Mouse (Mus musculus) limb, embryonic 13.5 days (tissue): ENCODE measurements around the gene Ubl7. TPM values are rescaled to one million over a fixed set of nuclear protein-coding genes. Genes with fewer than 3 reads are reported as not detected.

Experiments
- ATAC-seq: fragments of 200-750 bp; cut with Nextera tagmentation; 2 replicates; pipeline ENCODE4 v1.8.0; 2017; ENCODE audit warnings: low read depth, moderate number of reproducible peaks, moderate TSS enrichment; ENCODE audit not compliant: low FRiP score
- H3K27ac ChIP-seq: fragments of 300-500 bp; sonication (generic); 2 replicates; pipeline ENCODE4 v1.5.1; 2015; ENCODE audit warnings: inconsistent platforms, mild to moderate bottlenecking, moderate library complexity
- H3K27me3 ChIP-seq: fragments of 300-500 bp; sonication (generic); 2 replicates; pipeline ENCODE4 v1.6.1; 2015; ENCODE audit warnings: mild to moderate bottlenecking, inconsistent platforms
- H3K36me3 ChIP-seq: fragments of 300-500 bp; sonication (generic); 2 replicates; pipeline ENCODE4 v1.6.1; 2015; ENCODE audit warnings: inconsistent platforms, mild to moderate bottlenecking, moderate library complexity
- H3K4me1 ChIP-seq: fragments of 300-500 bp; sonication (generic); 2 replicates; pipeline ENCODE4 v1.6.1; 2015; ENCODE audit warnings: inconsistent platforms
- H3K4me2 ChIP-seq: fragments of 300-500 bp; sonication (generic); replicated peaks from 2 replicates; pipeline ENCODE4 v1.6.1; 2015; ENCODE audit warnings: inconsistent platforms, mild to moderate bottlenecking, moderate library complexity
- H3K4me3 ChIP-seq: fragments of 300-500 bp; sonication (generic); 2 replicates; pipeline ENCODE4 v1.5.1; 2015; ENCODE audit warnings: moderate library complexity, mild to moderate bottlenecking, inconsistent platforms
- H3K9ac ChIP-seq: fragments of 300-500 bp; sonication (generic); 2 replicates; pipeline ENCODE4 v1.6.1; 2015; ENCODE audit warnings: mild to moderate bottlenecking, inconsistent platforms
- H3K9me3 ChIP-seq: fragments of 300-500 bp; sonication (generic); 2 replicates; pipeline ENCODE4 v1.6.1; 2016; ENCODE audit warnings: inconsistent platforms
- WGBS: fragments of 180-500 bp; shearing (Covaris S2); methylation state at CpG from one replicate; pipeline ENCODE4 v1.1.7; 2015; 5-methylcytosine and 5-hydroxymethylcytosine counted together
- polyA plus RNA-seq: library from polyadenylated mRNA; unstranded; fragments of >200 nt; fragmentation: Nextera tagmentation; extraction: Ambion mirVana; gene quantifications from 2 replicates; pipeline ENCODE4 v1.2.1, GENCODE M21; 2015

Gene Ubl7
- polyA plus RNA-seq, 1 experiment from 2014 or later, result 119 TPM

GRCm38 (mm10) chr9:57940861-57941638, 30.3 kb downstream of the Ubl7 start:
- WGBS, result 7% methylated on average over 28 of the region's 28 CpGs

DNA sequence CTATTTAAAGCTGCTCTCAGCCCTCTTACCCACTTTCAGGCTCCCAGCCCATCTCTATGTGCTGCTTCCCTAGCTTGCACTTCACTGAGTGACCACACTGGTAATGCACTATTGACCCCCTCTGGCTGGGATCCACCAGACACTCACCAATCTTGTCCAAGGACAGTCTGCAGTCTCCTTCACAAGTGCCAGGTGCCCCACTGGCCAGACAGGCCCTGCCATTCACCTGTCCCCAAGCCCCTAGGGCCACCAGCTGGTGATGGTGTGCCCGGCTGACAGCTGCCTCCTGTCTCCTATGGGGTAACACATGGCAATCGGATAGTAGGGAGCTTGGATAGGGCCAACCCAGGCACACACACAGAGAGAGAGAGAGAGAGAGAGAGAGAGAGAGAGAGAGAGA, 31.3 kb downstream of the Ubl7 start:
- Histone ChIP-seq H3K27me3 (peaks cover 70% of the 10 kb centered on the region), H3K4me2 (no peak overlapping the region)

More at GRCm38 (mm10) chr9:57940861-57941638, 30.3 kb downstream of the Ubl7 start:
- Histone ChIP-seq H3K27me3 (peaks cover 66% of the 10 kb centered on the region), H3K36me3 (no peaks in the 10 kb centered on the region), H3K9me3 (no peaks in the 10 kb centered on the region), H3K4me3 (peak overlapping the region; percentile 76), H3K4me1 (peaks cover 19% of the 10 kb centered on the region), H3K27ac (no peak overlapping the region), H3K9ac (peak overlapping the region; percentile 74), H3K4me2 (peak overlapping the region; percentile 98)
- no peak for ATAC-seq

GRCm38 (mm10) chr9:57943067-57943466, 32.3 kb downstream of the Ubl7 start:
- no peak overlapping the region for H3K9ac ChIP-seq
- no peak overlapping the region for H3K27ac ChIP-seq
- 17% methylated on average over 2 of the region's 2 CpGs for WGBS
- no peak for ATAC-seq
- H3K4me2 ChIP-seq, result no peak overlapping the region
- H3K27me3 ChIP-seq, result peaks cover 66% of the 10 kb centered on the region
- H3K36me3 ChIP-seq, result no peaks in the 10 kb centered on the region
- H3K9me3 ChIP-seq, result no peaks in the 10 kb centered on the region
- no peak overlapping the region for H3K4me3 ChIP-seq
- H3K4me1 ChIP-seq, result peaks cover 19% of the 10 kb centered on the region

More for the DNA sequence above, 31.3 kb downstream of the Ubl7 start:
- no peak for ATAC-seq
- Histone ChIP-seq H3K9me3 (no peaks in the 10 kb centered on the region), H3K27ac (no peak overlapping the region), H3K9ac (no peak overlapping the region), H3K4me1 (peaks cover 19% of the 10 kb centered on the region), H3K36me3 (no peaks in the 10 kb centered on the region), H3K4me3 (no peak overlapping the region)
- WGBS, result 57% methylated on average over 2 of the region's 2 CpGs

DNA sequence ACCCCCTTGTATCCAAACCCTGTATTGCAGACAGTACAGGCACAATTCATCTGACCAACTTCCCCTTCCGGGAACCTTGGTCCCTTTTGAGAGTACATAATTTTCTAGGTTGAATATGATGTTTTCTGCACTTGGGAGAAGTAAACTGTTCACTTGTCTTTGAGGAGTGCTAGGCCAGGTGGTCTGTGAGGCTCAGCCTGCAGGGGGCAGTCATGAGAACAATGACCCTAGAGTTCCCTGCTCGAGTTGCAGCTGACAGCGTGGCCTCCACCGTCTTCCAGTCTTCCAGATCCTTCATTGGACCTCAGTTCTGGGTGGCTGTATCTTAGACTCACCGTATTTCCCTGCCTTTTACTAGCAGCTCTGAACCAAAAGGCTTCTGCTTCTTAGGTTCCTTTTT, 33.8 kb downstream of the Ubl7 start:
- WGBS, result 25% methylated on average over 5 of the region's 5 CpGs
- H3K27me3 ChIP-seq, result peaks cover 51% of the 10 kb centered on the region
- no peak overlapping the region for H3K27ac ChIP-seq
- no peak for ATAC-seq
- no peak overlapping the region for H3K4me2 ChIP-seq
- no peak overlapping the region for H3K4me3 ChIP-seq
- peaks cover 16% of the 10 kb centered on the region for H3K4me1 ChIP-seq
- no peaks in the 10 kb centered on the region for H3K36me3 ChIP-seq
- H3K9me3 ChIP-seq, result no peaks in the 10 kb centered on the region
- H3K9ac ChIP-seq, result no peak overlapping the region

- H3K36me3 ChIP-seq, result no peaks in the 10 kb centered on the region
- no peaks in the 10 kb centered on the region for H3K9me3 ChIP-seq
- ATAC-seq, result no peak
- H3K27me3 ChIP-seq, result peaks cover 38% of the 10 kb centered on the region
- H3K27ac ChIP-seq, result no peak overlapping the region
- H3K9ac ChIP-seq, result 0 out of 2 replicates have a peak overlapping the region, but pooled peaks have one; percentile 14
- peaks cover 20% of the 10 kb centered on the region for H3K4me1 ChIP-seq
- no peak overlapping the region for H3K4me2 ChIP-seq
- 69% methylated on average over 8 of the region's 8 CpGs for WGBS
- no peak overlapping the region for H3K4me3 ChIP-seq
Measured at GRCm38 (mm10) chr9:57945771-57946616, 35.2 kb downstream of the Ubl7 start.

DNA sequence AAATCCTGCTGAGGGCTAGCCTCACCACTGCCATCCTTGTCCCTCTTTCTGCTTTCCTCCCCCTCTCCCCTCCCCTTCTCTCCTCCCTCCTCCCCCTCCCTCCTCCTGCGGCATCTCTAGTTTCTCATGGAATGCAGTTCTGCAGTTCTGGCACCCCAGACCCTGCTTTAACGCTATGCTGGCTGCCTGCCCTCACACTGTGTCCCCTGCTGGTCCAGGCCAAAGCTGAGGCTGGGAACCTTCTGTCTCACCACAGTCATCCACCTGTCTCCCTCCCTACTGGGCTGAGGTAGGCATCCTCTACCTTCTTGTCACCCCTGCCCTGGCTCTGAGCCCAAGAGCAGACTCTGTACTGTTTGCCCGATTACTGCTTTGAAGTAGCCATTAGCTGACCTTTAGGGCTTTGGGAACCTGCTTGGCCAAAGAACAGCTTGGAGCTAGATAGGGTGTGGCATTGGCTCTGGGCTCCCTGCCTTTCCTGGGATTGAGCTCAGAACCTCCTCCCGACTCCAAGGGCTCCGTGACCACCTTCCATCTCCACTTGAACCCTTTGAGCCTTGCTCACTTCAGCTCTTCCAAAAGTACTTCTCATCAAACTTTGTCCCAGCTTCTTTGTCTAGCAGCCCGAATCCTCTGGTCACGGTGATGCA, 36.7 kb downstream of the Ubl7 start:
- Histone ChIP-seq H3K36me3 (no peaks in the 10 kb centered on the region), H3K27me3 (peaks cover 23% of the 10 kb centered on the region), H3K4me1 (peaks cover 23% of the 10 kb centered on the region), H3K4me2 (no peak overlapping the region), H3K9ac (no peak overlapping the region), H3K27ac (no peak overlapping the region), H3K9me3 (no peaks in the 10 kb centered on the region), H3K4me3 (no peak overlapping the region)
- 46% methylated on average over 7 of the region's 7 CpGs for WGBS
- ATAC-seq, result no peak

- H3K4me1 ChIP-seq, result peaks cover 23% of the 10 kb centered on the region
- H3K9me3 ChIP-seq, result no peaks in the 10 kb centered on the region
- H3K36me3 ChIP-seq, result no peaks in the 10 kb centered on the region
- no peak overlapping the region for H3K4me3 ChIP-seq
- ATAC-seq, result no peak
- no peak overlapping the region for H3K9ac ChIP-seq
- no peak overlapping the region for H3K4me2 ChIP-seq
- H3K27me3 ChIP-seq, result peaks cover 15% of the 10 kb centered on the region; the same call in 1 of the 2 replicates
- 68% methylated on average over 7 of the region's 7 CpGs for WGBS
- H3K27ac ChIP-seq, result no peak overlapping the region
Measured at GRCm38 (mm10) chr9:57948333-57948931, 37.7 kb downstream of the Ubl7 start.

- Histone ChIP-seq H3K27me3 (peaks cover 9% of the 10 kb centered on the region; the same call in 1 of the 2 replicates), H3K9ac (0 out of 2 replicates have a peak overlapping the region, but pooled peaks have one; percentile 8), H3K4me1 (peaks cover 23% of the 10 kb centered on the region), H3K4me2 (no peak overlapping the region), H3K27ac (no peak overlapping the region), H3K36me3 (no peaks in the 10 kb centered on the region), H3K9me3 (no peaks in the 10 kb centered on the region), H3K4me3 (no peak overlapping the region)
- 86% methylated on average over 8 of the region's 8 CpGs for WGBS
- no peak for ATAC-seq
Measured at GRCm38 (mm10) chr9:57949102-57949704, 38.4 kb downstream of the Ubl7 start.

DNA sequence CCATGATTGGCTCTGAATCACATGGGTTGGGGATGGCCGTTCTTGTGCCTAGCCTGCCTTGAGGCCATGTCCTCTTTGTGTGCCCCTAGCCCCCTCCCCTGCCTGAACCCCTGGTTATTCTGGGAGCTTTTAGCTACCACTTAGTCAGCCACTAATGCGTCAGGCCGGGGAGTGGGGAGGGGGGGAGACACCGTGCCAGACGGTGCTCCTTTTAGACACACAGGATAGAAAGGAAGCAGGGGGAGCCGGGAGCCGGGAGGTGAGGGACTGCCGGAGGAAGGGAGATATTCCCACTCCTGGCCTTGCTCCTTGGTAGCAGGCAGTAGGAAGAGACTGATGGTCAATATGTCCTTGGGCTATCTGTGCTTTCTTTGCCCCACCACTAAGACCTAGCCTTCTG, 39.1 kb downstream of the Ubl7 start:
- H3K27ac ChIP-seq, result no peak overlapping the region
- H3K9ac ChIP-seq, result no peak overlapping the region
- H3K27me3 ChIP-seq, result peaks cover 7% of the 10 kb centered on the region; the same call in 1 of the 2 replicates
- no peak overlapping the region for H3K4me2 ChIP-seq
- H3K4me3 ChIP-seq, result no peak overlapping the region
- no peaks in the 10 kb centered on the region for H3K9me3 ChIP-seq
- peaks cover 23% of the 10 kb centered on the region for H3K4me1 ChIP-seq
- no peak for ATAC-seq
- 51% methylated on average over 8 of the region's 8 CpGs for WGBS
- H3K36me3 ChIP-seq, result no peaks in the 10 kb centered on the region

DNA sequence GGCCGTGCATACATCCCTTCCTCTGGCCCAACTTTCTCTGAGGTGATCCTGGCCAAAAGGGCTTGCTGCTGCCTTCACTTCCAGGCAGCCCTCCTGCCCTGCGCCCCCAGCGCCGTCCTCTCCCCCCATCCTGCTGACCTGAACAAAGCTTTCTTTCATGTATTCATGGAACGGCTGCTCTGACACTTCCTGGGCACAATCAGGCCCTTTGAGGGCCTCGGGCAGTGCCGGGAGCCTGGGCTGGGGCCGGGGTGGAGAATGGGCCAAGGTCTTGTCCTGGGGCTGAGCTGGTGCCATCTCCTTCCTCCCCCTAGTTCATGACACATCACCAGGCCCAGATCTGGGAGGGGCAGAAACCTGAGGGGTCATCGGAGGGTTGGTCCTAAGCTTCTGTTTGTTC, 39.7 kb downstream of the Ubl7 start:
- H3K36me3 ChIP-seq, result no peaks in the 10 kb centered on the region
- no peaks in the 10 kb centered on the region for H3K9me3 ChIP-seq
- H3K27ac ChIP-seq, result no peak overlapping the region
- WGBS, result 56% methylated on average over 9 of the region's 9 CpGs
- H3K4me1 ChIP-seq, result peaks cover 23% of the 10 kb centered on the region
- no peak overlapping the region for H3K4me3 ChIP-seq
- no peak overlapping the region for H3K4me2 ChIP-seq
- H3K27me3 ChIP-seq, result peaks cover 7% of the 10 kb centered on the region; the same call in 1 of the 2 replicates
- H3K9ac ChIP-seq, result no peak overlapping the region
- ATAC-seq, result no peak

- no peaks in the 10 kb centered on the region for H3K36me3 ChIP-seq
- ATAC-seq, result no peak
Measured at GRCm38 (mm10) chr9:57951993-57952392, 41.2 kb downstream of the Ubl7 start.

More at GRCm38 (mm10) chr9:57951993-57952392, 41.2 kb downstream of the Ubl7 start:
- peaks cover 2% of the 10 kb centered on the region; the same call in 1 of the 2 replicates for H3K27me3 ChIP-seq
- H3K4me2 ChIP-seq, result no peak overlapping the region
- no peak overlapping the region for H3K27ac ChIP-seq
- H3K9ac ChIP-seq, result no peak overlapping the region
- peaks cover 19% of the 10 kb centered on the region for H3K4me1 ChIP-seq
- no peaks in the 10 kb centered on the region for H3K9me3 ChIP-seq
- no peak overlapping the region for H3K4me3 ChIP-seq
- WGBS, result 53% methylated on average over 6 of the region's 6 CpGs
